Mouse (Mus musculus): ENCODE measurements at regions not wholly inside any gene's neighbourhood (a gene's known extent, or its start where the extent isn't known, plus 50 kb on each side); places are given as distances from the start of the nearest gene placed in this dataset.

- TF ChIP-seq CTCF (conservative IDR thresholded peaks at IDR 0.05; ENCODE audit: insufficient read depth, insufficient read length, low read depth, low read length) (no peak), POLR2A (IDR thresholded peaks at IDR 0.05; ENCODE audit: low read depth, low read length) (no peak)
Measured at GRCm38 (mm10) chr8:49492906-49493305, 649.2 kb upstream of the Tenm3 start.

All from kidney, adult 2 months (tissue).